Mouse (Mus musculus): Measurements from ENCODE around the gene Trpt1. TPM values are rescaled to one million over a fixed set of nuclear protein-coding genes. Genes with fewer than 3 reads are reported as not detected.
A peak's percentile ranks its signal among the peaks of the same experiment; 100 is the strongest.

The Trpt1 gene
- total RNA-seq (2014; fragmentation: Nextera tagmentation) (0.57 and 1.9 TPM in 2 replicates), total RNA-seq (2017) (3.4 TPM in 1 of 2 replicates, not detected in the other)

GRCm38 (mm10) chr19:6996006-6996405 lies at the start of gene Trpt1, which contains the start of gene Nudt22:
TSS of gene Trpt1 (plus strand) at chr19:6996131.
TSS of gene Nudt22 (minus strand) at chr19:6996117.
- ATAC-seq (replicated peaks; ENCODE audit: low FRiP score, low TSS enrichment, poor library complexity, severe bottlenecking): peak; percentile 66

GRCm38 (mm10) chr19:6947742-6948141 lies 48.2 kb upstream of the Trpt1 start:
- ATAC-seq (replicated peaks; ENCODE audit: low FRiP score, low TSS enrichment, poor library complexity, severe bottlenecking): no peak

GRCm38 (mm10) chr19:6948186-6948585 lies 47.7 kb upstream of the Trpt1 start:
- ATAC-seq (replicated peaks; ENCODE audit: low FRiP score, low TSS enrichment, poor library complexity, severe bottlenecking): no peak

- ATAC-seq (replicated peaks; ENCODE audit: low FRiP score, low TSS enrichment, poor library complexity, severe bottlenecking): no peak
These were observed 46.4 kb upstream of the Trpt1 start for GRCm38 (mm10) chr19:6949532-6949931.

- no peak for ATAC-seq (replicated peaks; ENCODE audit: low FRiP score, low TSS enrichment, poor library complexity, severe bottlenecking)
These were observed 46.0 kb upstream of the Trpt1 start for GRCm38 (mm10) chr19:6949951-6950350.

GRCm38 (mm10) chr19:6950613-6951153 lies 45.2 kb upstream of the Trpt1 start:
- peak; percentile 18; the same call in 1 of the 2 replicates for ATAC-seq (replicated peaks; ENCODE audit: low FRiP score, low TSS enrichment, poor library complexity, severe bottlenecking)

- ATAC-seq (replicated peaks; ENCODE audit: low FRiP score, low TSS enrichment, poor library complexity, severe bottlenecking): peak; percentile 71
These were observed 44.5 kb upstream of the Trpt1 start for GRCm38 (mm10) chr19:6951381-6951968.

GRCm38 (mm10) chr19:6951994-6952711 lies 43.8 kb upstream of the Trpt1 start:
- ATAC-seq (replicated peaks; ENCODE audit: low FRiP score, low TSS enrichment, poor library complexity, severe bottlenecking): peak; percentile 45

GRCm38 (mm10) chr19:6952712-6953037 lies 43.3 kb upstream of the Trpt1 start:
- no peak for ATAC-seq (replicated peaks; ENCODE audit: low FRiP score, low TSS enrichment, poor library complexity, severe bottlenecking)

GRCm38 (mm10) chr19:6954046-6954445 lies 41.9 kb upstream of the Trpt1 start:
- ATAC-seq (replicated peaks; ENCODE audit: low FRiP score, low TSS enrichment, poor library complexity, severe bottlenecking): no peak

GRCm38 (mm10) chr19:6955424-6955823 lies 40.5 kb upstream of the Trpt1 start:
- ATAC-seq (replicated peaks; ENCODE audit: low FRiP score, low TSS enrichment, poor library complexity, severe bottlenecking): no peak

- no peak for ATAC-seq (replicated peaks; ENCODE audit: low FRiP score, low TSS enrichment, poor library complexity, severe bottlenecking)
These were observed 39.5 kb upstream of the Trpt1 start for GRCm38 (mm10) chr19:6956461-6956860.

GRCm38 (mm10) chr19:6968491-6969271 lies 27.2 kb upstream of the Trpt1 start:
- ATAC-seq (replicated peaks; ENCODE audit: low FRiP score, low TSS enrichment, poor library complexity, severe bottlenecking): no peak

- ATAC-seq (replicated peaks; ENCODE audit: low FRiP score, low TSS enrichment, poor library complexity, severe bottlenecking): no peak
These were observed 26.7 kb upstream of the Trpt1 start for GRCm38 (mm10) chr19:6969291-6969664.

- 0 out of 2 replicates have a peak, but pooled peaks have one; percentile 19 for ATAC-seq (replicated peaks; ENCODE audit: low FRiP score, low TSS enrichment, poor library complexity, severe bottlenecking)
These were observed 26.1 kb upstream of the Trpt1 start for GRCm38 (mm10) chr19:6969665-6970381.

- no peak for ATAC-seq (replicated peaks; ENCODE audit: low FRiP score, low TSS enrichment, poor library complexity, severe bottlenecking)
These were observed 25.4 kb upstream of the Trpt1 start for GRCm38 (mm10) chr19:6970460-6971085.

GRCm38 (mm10) chr19:6971644-6972043 lies 24.3 kb upstream of the Trpt1 start:
- ATAC-seq (replicated peaks; ENCODE audit: low FRiP score, low TSS enrichment, poor library complexity, severe bottlenecking): no peak

- no peak for ATAC-seq (replicated peaks; ENCODE audit: low FRiP score, low TSS enrichment, poor library complexity, severe bottlenecking)
These were observed 23.5 kb upstream of the Trpt1 start for GRCm38 (mm10) chr19:6972247-6972917.
